In the genomic region with DNA sequence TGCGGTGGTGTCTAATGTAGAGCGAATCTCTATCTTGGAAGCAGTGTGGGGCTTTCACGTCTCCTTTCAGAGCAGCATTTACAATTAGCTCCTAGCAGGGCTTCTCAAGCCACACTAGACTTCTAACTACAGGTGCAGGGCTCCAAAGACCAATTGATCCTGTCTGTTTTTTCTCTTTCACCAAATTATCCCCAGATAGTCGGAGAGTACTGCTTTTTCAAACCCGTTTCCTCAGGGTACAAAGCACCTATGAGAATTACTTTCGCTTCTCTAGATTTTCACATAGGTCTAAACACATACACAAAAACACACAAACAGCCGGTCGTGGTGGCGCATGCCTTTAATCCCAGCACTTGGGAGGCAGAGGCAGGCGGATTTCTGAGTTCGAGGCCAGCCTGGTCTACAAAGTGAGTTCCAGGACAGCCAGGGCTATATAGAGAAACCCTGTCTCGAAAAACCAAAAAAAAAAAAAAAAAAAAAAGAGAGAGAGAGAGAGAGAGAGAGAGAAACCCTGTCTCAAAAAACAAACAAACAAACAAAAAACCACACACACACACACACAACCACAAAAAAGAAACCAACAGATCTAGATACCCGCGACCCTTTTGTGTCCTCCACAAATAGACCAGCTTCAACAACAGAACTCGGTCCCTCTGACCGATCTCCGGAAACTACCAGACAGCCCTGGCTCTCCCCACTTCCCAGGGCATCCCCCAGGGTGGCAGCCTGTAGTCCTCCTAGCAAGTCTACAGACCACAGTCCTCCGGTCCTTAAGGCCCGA, we compare ENCODE assay signal across 8 mouse cellular contexts. TPM values are rescaled to one million over a fixed set of nuclear protein-coding genes. Genes with fewer than 3 reads are reported as not detected.
"Had no signal": no experiment of that assay in that cellular context is flagged by ENCODE, and none has a peak within 500 bp of the region (broad histone marks: within the 10 kb centered on the region; RNA-seq: fewer than 3 reads in every experiment).

No protein-coding gene starts in this region.

RNA-seq across cellular contexts. Expression of a gene that starts 12.0 kb away (rescaled TPM):
- total RNA-seq: layer of hippocampus, postnatal 25 days; left cerebral cortex, adult 2 months; megakaryocyte-erythroid progenitor cell, adult 5-6 weeks had no signal
- polyA plus RNA-seq: kidney, embryonic 16.5 days; limb, embryonic 10.5 days; liver, postnatal 0 days; neural tube, embryonic 15.5 days had no signal

RNA-seq across cellular contexts. Expression of a gene that starts 43.6 kb away (rescaled TPM):
- polyA plus RNA-seq: liver, postnatal 0 days; midbrain, embryonic 14.5 days had no signal
